Mouse (Mus musculus) megakaryocyte-erythroid progenitor cell, adult 5 weeks (primary cell): ENCODE data around the gene Rgs21. TPM values are rescaled to one million over a fixed set of nuclear protein-coding genes. Genes with fewer than 3 reads are reported as not detected.

Source experiments
- polyA plus RNA-seq: library from polyadenylated mRNA; stranded (reverse); fragments of >175 nt; gene quantifications from 2 replicates; pipeline ENCODE4 v1.2.3, GENCODE M21; 2012

Rgs21 gene
- polyA plus RNA-seq = not detected in 2 replicates

DNA sequence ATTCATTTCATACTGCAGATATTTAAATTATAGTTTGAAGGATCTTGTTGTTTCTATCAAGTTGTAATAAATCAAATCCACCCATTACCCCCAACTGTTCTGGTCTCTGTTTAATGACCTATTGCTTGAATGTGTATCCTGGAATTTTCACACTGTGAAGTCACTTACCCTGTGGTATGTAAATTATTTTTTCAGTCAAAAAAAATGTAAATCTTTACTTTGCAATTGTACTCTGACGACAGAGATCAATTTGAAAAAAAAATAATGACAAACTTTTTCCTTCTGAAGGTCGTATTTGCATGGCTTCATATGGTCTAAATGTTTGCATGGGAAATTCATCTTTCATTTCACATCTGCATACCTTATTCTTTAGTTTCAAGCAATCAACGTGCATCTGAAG, at the start of gene Rgs21:
Gene Rgs21, minus strand, starts transcription at position 101 of the 400 bp plus-strand sequence.

Other genes starting within 250 kb of the Rgs21 start
- gene Rgs18, start 207.8 kb upstream of the Rgs21 start, polyA plus RNA-seq = 3.6 and 4.1 TPM in 2 replicates